Mouse (Mus musculus) 3T3-L1 (cell line): ENCODE results near the gene Gm12830.
A peak's percentile ranks its signal among the peaks of the same experiment; 100 is the strongest.

Experiments used
- DNase-seq: peaks from one replicate; pipeline ENCODE4 v3.0.0-alpha.2; 2015; ENCODE audit warnings: low read depth, low spot score

Gene Gm12830

DNA sequence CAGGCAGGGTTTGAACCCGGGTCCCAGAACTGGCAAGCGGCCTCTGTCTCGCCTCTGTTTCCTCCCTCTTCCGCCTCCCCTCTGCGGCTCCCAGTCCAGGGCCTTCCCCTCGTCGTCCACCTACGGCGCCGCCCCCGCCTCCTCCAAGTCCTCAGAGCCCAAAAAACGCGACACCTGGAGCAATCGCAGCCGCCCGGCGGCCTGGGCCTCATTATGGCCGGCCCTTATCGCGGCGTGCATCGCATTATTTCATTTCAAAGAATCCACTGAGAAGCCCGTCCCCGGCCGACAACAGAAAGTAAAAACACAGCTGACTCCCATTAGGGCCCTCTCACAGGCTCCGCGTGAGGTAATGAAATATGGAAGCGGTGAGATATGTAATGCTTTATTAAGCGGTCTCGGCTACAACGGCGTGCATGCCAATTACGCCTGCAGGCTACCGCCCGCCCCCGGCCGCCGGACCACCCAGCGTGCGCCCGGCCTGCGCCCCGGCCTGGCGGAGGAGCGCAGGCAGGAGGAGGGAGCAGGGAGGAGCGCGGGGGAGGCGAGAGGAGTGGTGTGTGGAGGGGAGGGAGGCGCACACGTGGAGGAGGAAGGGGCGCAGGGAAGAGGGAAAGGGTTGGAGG is at the start of gene Gm12830:
Gm12830 (plus strand) TSS at position 156 of the 626 bp plus-strand sequence.
- DNase-seq: no peak

- DNase-seq: no peak
These were observed 48.2 kb upstream of the Gm12830 start for GRCm38 (mm10) chr4:114773316-114773715.

DNA sequence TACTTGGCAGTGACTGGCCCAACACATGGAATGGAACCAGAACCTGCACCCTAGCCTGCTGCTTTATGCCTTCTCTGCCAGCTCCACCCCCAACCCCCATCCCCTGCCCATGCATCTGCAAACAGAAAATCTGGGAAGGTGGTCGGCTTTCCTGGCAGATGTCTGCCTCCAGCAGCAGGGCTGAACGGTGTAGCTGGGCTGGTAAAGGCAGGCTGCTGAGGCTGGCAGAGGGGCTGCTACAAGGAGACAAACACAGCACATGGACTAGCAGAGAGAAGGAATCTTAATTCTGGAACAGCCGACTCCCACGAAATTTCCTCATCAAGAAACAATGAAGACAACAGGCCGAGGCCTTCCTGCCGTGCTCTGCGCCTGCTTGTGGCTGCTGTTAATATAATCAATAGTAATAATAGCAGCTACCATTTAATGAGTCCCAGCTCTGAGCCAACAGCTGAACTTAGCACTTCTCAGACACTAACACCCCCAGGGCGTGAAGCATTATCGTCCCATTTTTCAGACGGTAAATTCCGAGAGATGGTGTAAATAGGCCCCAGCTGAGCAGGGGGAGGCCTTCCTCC is 43.8 kb upstream of the Gm12830 start:
- no peak for DNase-seq

- DNase-seq: no peak
These were observed 42.6 kb upstream of the Gm12830 start for GRCm38 (mm10) chr4:114778716-114779474.

- DNase-seq: no peak
These were observed 42.1 kb upstream of the Gm12830 start for GRCm38 (mm10) chr4:114779475-114779757.

DNA sequence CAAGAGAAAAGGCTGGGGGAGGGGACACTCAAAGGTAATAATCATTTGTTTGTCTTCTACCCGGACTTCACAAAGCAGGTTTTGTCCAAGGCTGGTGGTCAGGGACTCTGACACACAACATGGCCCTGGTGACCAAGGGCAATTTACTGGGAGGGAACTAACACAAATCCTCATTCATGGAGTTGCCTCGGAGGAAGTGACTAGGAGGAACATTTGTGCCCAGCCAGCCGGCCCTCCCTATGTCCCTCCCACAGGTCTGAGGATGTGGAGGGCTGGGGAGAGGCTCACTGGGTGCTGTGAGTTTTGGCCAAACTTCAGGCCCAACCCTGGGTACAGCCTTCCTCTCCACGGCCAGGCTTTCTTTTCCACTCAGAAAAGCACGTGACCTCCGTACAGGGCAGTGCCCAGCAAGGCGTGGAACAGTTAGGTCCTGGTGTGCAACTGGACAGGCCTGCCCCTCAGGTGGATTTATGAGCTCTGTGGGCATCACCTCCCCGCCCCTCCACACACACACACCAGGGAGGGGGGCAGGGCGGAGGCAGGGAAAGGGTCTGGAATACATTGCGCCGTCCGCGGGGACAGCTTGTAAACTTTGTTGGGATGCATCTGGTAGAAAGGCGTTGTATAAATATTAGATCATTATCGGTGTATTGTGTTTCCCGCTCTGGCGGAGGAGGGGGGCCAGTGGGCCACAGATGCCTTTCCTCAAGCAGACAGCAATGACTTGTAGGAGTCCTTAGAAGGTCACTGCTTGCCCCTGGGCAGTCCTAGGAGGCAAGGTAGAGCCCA is 41.6 kb upstream of the Gm12830 start:
- no peak for DNase-seq

GRCm38 (mm10) chr4:114782851-114783250 is 38.7 kb upstream of the Gm12830 start:
- no peak for DNase-seq

DNA sequence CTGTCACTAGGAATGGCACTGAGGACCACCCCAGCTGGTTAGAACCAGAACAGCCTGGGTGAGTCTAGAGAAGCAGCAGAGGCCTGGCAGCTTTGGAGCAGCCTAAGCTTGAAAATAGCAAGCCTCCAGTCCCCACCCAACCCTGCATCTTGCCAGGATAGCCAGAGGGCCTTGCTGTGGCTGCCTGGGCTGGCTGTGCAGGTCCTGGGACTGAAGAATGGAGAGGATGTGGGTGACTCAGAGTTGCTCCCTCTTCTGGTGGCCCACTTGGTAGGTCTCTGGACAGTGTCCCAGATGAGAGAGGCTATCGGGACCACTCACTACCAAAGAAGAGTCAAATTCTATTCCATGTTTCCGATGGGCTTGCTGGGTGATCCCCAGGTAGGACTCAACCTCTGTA is 36.8 kb upstream of the Gm12830 start:
- peak; percentile 6 for DNase-seq

DNA sequence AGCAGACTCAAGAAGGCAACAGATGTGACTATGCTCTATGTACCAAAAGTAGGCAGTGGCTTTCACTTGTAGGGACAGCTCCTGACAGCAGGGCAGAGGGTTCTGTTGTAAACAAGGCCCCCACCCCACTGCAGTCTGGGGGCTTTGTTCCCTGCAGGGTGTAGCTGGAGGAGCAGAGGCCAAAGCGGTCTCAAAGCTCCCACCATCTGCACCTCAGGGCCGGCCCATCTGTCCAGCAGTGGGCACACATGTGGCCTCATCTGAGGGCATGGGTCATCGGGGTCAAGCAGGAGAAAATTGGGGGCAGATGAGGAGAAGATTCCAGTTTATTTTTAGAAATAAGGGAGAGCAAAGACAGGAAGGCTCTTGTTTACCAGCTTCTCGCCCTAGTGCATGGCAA is 32.7 kb upstream of the Gm12830 start:
- DNase-seq: no peak

- DNase-seq: no peak
These were observed 29.9 kb upstream of the Gm12830 start for GRCm38 (mm10) chr4:114791650-114792049.

DNA sequence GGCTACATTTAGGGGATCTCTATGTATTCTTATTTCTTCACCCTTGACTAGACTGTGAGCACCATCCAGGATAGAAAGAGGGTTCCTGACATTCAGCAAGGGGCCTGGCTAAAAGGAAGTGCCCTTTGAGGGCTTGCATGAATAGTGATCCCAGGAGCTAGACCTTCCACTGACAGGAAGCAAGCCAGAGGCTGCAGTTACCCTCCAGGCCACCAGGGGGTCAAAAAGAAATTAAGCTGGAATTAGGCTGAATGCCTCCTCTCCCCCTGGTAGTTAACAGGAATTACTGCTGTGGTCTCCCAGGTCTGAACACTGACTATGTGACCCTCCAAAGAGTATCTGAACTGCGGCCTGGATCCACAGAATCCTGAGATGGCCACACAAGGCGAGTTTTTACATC is 27.7 kb upstream of the Gm12830 start:
- peak; percentile 2 for DNase-seq

GRCm38 (mm10) chr4:114797254-114797914 is 24.1 kb upstream of the Gm12830 start:
- DNase-seq: no peak

DNA sequence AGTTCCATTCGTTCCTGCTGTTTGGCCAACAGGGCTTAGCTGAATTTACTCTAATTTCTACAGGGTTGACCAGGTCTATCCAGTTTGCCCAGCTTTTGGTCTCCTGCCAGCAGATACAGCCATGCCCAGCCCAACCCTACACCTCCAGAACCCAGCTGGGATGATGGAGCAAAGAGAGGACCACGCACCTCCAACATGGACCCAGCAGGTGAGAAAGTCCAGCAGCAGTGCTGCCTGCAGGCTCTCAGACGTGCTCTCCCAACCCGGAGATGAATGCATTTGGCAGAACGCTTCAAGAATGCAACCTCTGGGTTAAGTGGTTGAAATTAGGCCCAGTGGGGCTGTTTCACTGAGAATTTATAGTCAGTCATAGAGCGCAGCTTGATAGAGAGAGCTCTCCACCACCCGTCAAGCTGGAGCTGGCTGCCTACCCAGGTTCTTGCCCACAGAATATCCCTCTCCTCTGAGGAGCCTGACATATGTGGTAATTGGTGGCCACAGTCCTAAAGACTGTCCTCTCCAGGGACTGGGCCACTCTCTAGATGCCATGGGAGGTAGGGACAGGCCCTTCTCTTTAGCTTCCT is 23.4 kb upstream of the Gm12830 start:
- no peak for DNase-seq

DNA sequence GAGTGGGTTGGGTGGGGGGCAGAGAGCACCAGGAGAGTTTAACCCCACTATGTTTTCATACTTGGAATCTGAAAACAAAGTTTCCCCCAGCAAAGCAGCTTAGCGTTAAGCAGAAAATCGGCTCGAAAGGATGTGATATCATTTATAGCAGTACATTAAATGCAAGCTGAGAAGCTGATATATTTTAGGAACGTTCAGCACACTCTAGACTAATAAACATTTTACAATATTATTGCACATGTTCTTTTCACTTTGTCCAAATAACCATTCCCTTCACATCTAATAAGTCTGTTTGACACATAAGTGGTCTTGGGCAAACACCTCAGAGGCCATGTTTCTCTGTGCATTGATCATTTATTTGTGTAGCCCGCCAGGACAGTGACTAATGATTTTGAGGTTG is 17.4 kb upstream of the Gm12830 start:
- DNase-seq: no peak

GRCm38 (mm10) chr4:114818963-114819702 is 2.4 kb upstream of the Gm12830 start:
- no peak for DNase-seq

- DNase-seq: no peak
These were observed 13.5 kb downstream of the Gm12830 start for GRCm38 (mm10) chr4:114834770-114835581.

DNA sequence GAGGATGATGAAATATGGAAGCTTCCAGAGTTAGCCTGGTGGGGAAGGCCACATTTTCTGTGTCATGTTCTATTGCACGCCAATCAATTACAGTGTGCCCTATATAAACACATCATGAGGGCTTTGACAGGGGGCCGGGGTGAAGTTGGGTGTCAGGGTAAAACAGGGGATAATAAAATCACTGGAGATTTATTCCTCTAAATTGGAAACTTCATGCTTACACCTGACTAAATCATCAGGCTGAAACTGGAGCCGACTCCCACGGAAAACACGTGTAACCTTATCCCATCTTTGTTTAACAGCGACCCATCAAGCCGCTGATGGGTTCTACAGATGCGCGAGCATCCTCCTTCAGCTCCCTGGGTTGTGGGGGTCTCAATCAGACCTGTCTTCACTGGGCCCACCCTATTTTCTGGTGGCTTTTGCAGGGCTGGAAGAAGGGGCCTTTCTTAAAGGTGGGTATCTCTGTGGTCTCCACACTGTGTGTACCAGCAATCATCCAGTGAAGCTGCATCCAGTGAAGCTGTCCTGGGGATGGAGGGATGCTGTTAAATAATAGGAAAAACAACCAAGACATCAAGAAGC is 19.9 kb downstream of the Gm12830 start:
- no peak for DNase-seq

GRCm38 (mm10) chr4:114842376-114842960 is 20.9 kb downstream of the Gm12830 start:
- no peak for DNase-seq

GRCm38 (mm10) chr4:114843097-114843721 is 21.7 kb downstream of the Gm12830 start:
- DNase-seq: no peak
